Mouse (Mus musculus) thymus, postnatal 0 days (tissue): Measurements from ENCODE around the gene Cdc37l1. TPM values are rescaled to one million over a fixed set of nuclear protein-coding genes. Genes with fewer than 3 reads are reported as not detected.

Source experiments
- DNase-seq: peaks from one replicate; pipeline ENCODE4 v3.0.0-alpha.2; 2015; ENCODE audit warnings: low spot score
- polyA plus RNA-seq: library from polyadenylated mRNA; unstranded; fragments of >200 nt; fragmentation: Nextera tagmentation; extraction: Ambion mirVana; gene quantifications from 2 replicates; pipeline ENCODE4 v1.2.1, GENCODE M21; 2015

The Cdc37l1 gene
- polyA plus RNA-seq, 1 experiment from 2014 or later, result 32.2 TPM

GRCm38 (mm10) chr19:29046961-29047333, 56.8 kb downstream of the Cdc37l1 start:
- no peak for DNase-seq

- peak; percentile 80 for DNase-seq
Measured at GRCm38 (mm10) chr19:29047334-29048170, 57.4 kb downstream of the Cdc37l1 start, which contains the start of gene Ak3. Gene Ak3, minus strand, starts transcription at chr19:29047961.

GRCm38 (mm10) chr19:29049401-29050075, 59.4 kb downstream of the Cdc37l1 start:
- DNase-seq, result no peak

- DNase-seq, result no peak
Measured at GRCm38 (mm10) chr19:29050186-29050980, 60.2 kb downstream of the Cdc37l1 start.

GRCm38 (mm10) chr19:29052786-29053185, 62.6 kb downstream of the Cdc37l1 start:
- DNase-seq, result no peak

GRCm38 (mm10) chr19:29054594-29054993, 64.4 kb downstream of the Cdc37l1 start:
- no peak for DNase-seq

GRCm38 (mm10) chr19:29055469-29055868, 65.3 kb downstream of the Cdc37l1 start:
- DNase-seq, result no peak

GRCm38 (mm10) chr19:29058741-29059140, 68.6 kb downstream of the Cdc37l1 start:
- no peak for DNase-seq

- no peak for DNase-seq
Measured at GRCm38 (mm10) chr19:29059688-29060087, 69.5 kb downstream of the Cdc37l1 start.

- no peak for DNase-seq
Measured at GRCm38 (mm10) chr19:29060299-29060698, 70.1 kb downstream of the Cdc37l1 start.

GRCm38 (mm10) chr19:29063009-29063408, 72.9 kb downstream of the Cdc37l1 start:
- no peak for DNase-seq

- DNase-seq, result peak; percentile 95
Measured at GRCm38 (mm10) chr19:29063577-29064363, 73.6 kb downstream of the Cdc37l1 start.

GRCm38 (mm10) chr19:29064451-29065102, 74.4 kb downstream of the Cdc37l1 start:
- DNase-seq, result no peak

GRCm38 (mm10) chr19:29066981-29067471, 76.9 kb downstream of the Cdc37l1 start:
- DNase-seq, result peak; percentile 81

- no peak for DNase-seq
Measured at GRCm38 (mm10) chr19:29069195-29069594, 79.0 kb downstream of the Cdc37l1 start.

- no peak for DNase-seq
Measured at GRCm38 (mm10) chr19:29074802-29075201, 84.7 kb downstream of the Cdc37l1 start.
